Mouse (Mus musculus): ENCODE measurements at regions not wholly inside any gene's neighbourhood (a gene's known extent, or its start where the extent isn't known, plus 50 kb on each side); places are given as distances from the start of the nearest gene placed in this dataset.

GRCm38 (mm10) chr12:49170097-49170496, 212.4 kb upstream of the Foxg1 start:
- peak; percentile 9 for DNase-seq (ENCODE audit: low spot score)
- peak; percentile 75 for ATAC-seq (ENCODE audit: extremely low read depth, insufficient number of reproducible peaks, low FRiP score, poor library complexity, severe bottlenecking)
- Histone ChIP-seq H3K9me3 (replicated peaks) (no peaks in the 10 kb centered on the region), H3K4me1 (ENCODE audit: insufficient read depth, low read depth, low read length) (0 out of 2 replicates have a peak, but pooled peaks cover 2% of the 10 kb centered on the region), H3K4me3 (ENCODE audit: low read depth, low read length) (no peak overlapping the region), H3K27me3 (ENCODE audit: insufficient read depth, low read length) (no peaks in the 10 kb centered on the region), H3K36me3 (replicated peaks) (no peaks in the 10 kb centered on the region)
- TF ChIP-seq POLR2AphosphoS5 (IDR thresholded peaks at IDR 0.05; ENCODE audit: insufficient replicate concordance, low read depth, low read length) (no peak), CTCF (IDR thresholded peaks at IDR 0.05; ENCODE audit: low read depth, low read length) (peak; percentile 26; the same call in 1 of the 2 replicates)

DNA sequence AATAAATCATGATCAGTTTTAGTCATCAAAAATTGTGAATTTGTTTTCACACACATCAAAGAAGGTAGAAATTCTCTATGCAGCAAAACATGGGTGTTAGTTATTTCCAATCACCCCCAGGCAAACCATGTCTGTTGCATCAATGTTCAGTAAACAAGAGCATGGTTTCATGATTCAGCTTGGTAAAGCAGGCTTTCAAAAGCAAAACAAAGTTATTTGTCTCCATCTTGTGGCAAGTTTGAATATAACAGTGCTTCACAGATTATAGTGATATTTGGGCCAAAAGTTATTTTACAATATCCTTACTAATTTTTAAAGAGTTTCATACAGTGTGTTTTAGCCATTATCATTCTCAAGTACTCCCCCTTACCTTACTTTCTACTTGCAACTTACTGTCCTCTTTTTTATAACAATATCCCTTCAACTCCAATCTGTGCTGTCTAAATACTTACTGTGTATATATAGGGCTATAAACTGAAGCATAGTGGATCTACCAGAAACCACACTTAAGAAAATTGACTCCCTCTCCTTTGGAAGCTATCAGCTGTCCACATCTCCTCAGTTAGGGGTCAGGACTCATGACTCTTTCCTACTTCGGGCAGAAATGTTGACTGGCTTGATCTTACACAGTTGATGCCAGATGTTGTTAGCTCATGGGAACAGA, 211.3 kb upstream of the Foxg1 start:
- DNase-seq (ENCODE audit: low spot score) (no peak), ATAC-seq (ENCODE audit: extremely low read depth, insufficient number of reproducible peaks, low FRiP score, poor library complexity, severe bottlenecking) (peak; percentile 47; the same call in 1 of the 2 replicates)
- Histone ChIP-seq H3K27me3 (ENCODE audit: insufficient read depth, low read length) (no peaks in the 10 kb centered on the region), H3K4me1 (ENCODE audit: insufficient read depth, low read depth, low read length) (0 out of 2 replicates have a peak, but pooled peaks cover 2% of the 10 kb centered on the region), H3K4me3 (ENCODE audit: low read depth, low read length) (no peak overlapping the region), H3K9me3 (replicated peaks) (no peaks in the 10 kb centered on the region), H3K36me3 (replicated peaks) (no peaks in the 10 kb centered on the region)
- no peak for TF ChIP-seq TAL1 (conservative IDR thresholded peaks at IDR 0.05; ENCODE audit: low read depth, low read length)
- TF ChIP-seq GATA1 (IDR thresholded peaks at IDR 0.05; ENCODE audit: borderline replicate concordance, low read length) = no peak
- no peak for TF ChIP-seq CTCF (IDR thresholded peaks at IDR 0.05; ENCODE audit: low read depth, low read length)
- no peak for TF ChIP-seq POLR2AphosphoS5 (IDR thresholded peaks at IDR 0.05; ENCODE audit: insufficient replicate concordance, low read depth, low read length)
- no peak for TF ChIP-seq GATA2 (IDR thresholded peaks at IDR 0.05; ENCODE audit: borderline replicate concordance, low read depth, low read length)

DNA sequence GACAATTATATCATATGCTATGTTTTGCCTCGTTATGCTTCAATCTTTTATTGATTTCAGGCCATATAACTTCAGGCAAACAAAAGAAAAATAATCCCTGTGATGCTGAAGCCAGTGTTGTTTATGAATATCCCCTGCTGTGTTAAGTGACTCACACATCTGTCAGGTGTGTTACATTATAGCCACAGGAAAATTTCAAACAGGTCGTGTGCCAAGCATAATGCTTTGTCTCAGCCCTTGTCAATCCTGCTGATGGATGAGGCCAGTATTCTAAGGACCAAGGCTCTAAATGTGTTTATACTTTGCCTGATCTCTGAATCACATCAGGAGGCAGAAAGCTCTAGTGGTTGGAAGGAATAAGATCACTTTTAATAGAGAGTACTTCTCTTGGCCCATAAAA, 191.1 kb upstream of the Foxg1 start:
- H3K4me1 ChIP-seq (ENCODE audit: insufficient read depth, low read depth, low read length) = no peaks in the 10 kb centered on the region
- no peak overlapping the region for H3K4me3 ChIP-seq (ENCODE audit: low read depth, low read length)
- no peak for ATAC-seq (ENCODE audit: extremely low read depth, insufficient number of reproducible peaks, low FRiP score, poor library complexity, severe bottlenecking)
- TF ChIP-seq GATA1 (IDR thresholded peaks at IDR 0.05; ENCODE audit: borderline replicate concordance, low read length) (no peak), CTCF (IDR thresholded peaks at IDR 0.05; ENCODE audit: low read depth, low read length) (no peak), TAL1 (conservative IDR thresholded peaks at IDR 0.05; ENCODE audit: low read depth, low read length) (no peak), GATA2 (IDR thresholded peaks at IDR 0.05; ENCODE audit: borderline replicate concordance, low read depth, low read length) (no peak), POLR2AphosphoS5 (IDR thresholded peaks at IDR 0.05; ENCODE audit: insufficient replicate concordance, low read depth, low read length) (no peak)
- H3K27me3 ChIP-seq (ENCODE audit: insufficient read depth, low read length) = no peaks in the 10 kb centered on the region
- no peaks in the 10 kb centered on the region for H3K36me3 ChIP-seq (replicated peaks)
- no peak for DNase-seq (ENCODE audit: low spot score)
- H3K9me3 ChIP-seq (replicated peaks) = no peaks in the 10 kb centered on the region

DNA sequence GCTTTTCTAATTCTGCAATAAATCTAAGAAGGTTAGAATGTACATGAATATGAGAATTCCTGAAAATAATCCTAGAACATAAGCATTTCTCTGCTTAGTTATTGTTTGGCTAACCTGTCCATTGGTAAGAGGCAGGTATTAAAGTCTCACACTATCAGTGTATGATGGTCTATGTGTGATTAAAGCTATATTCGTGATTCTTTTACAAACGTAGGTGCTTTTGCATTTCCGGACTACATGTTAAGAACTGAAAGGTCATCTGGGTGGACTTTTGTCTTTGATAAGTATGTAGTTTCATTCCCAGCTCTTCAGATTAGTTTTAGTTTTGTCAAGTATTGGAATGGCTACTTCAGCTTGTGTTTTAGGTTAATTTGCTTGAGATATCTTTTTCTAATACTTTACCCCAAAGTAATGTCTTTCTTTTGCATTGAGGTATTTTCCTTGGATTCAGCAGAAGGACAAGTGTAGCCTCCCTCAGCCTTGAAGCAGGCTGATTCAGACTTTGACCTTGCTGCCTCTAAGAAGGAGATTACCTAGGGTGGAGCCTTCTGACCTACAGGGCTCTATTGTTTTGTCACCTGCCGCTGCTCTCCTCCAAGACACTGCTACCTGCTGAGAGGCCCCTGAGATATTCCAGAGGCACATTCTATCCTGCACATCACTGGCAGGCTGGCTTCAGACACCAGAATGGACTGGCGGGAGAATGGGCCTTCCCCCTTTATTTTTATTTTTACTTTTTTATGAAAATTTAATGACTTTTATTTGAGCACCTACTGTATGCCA, 148.7 kb upstream of the Foxg1 start:
- no peak for ATAC-seq (ENCODE audit: extremely low read depth, insufficient number of reproducible peaks, low FRiP score, poor library complexity, severe bottlenecking)
- H3K27me3 ChIP-seq (ENCODE audit: insufficient read depth, low read length) = no peaks in the 10 kb centered on the region
- H3K4me3 ChIP-seq (ENCODE audit: low read depth, low read length) = no peak overlapping the region
- no peaks in the 10 kb centered on the region for H3K9me3 ChIP-seq (replicated peaks)
- no peak for TF ChIP-seq GATA1 (IDR thresholded peaks at IDR 0.05; ENCODE audit: borderline replicate concordance, low read length)
- TF ChIP-seq GATA2 (IDR thresholded peaks at IDR 0.05; ENCODE audit: borderline replicate concordance, low read depth, low read length) = no peak
- no peak for TF ChIP-seq CTCF (IDR thresholded peaks at IDR 0.05; ENCODE audit: low read depth, low read length)
- no peak for TF ChIP-seq POLR2AphosphoS5 (IDR thresholded peaks at IDR 0.05; ENCODE audit: insufficient replicate concordance, low read depth, low read length)
- no peak for TF ChIP-seq TAL1 (conservative IDR thresholded peaks at IDR 0.05; ENCODE audit: low read depth, low read length)
- no peaks in the 10 kb centered on the region for H3K4me1 ChIP-seq (ENCODE audit: insufficient read depth, low read depth, low read length)
- no peaks in the 10 kb centered on the region for H3K36me3 ChIP-seq (replicated peaks)
- DNase-seq (ENCODE audit: low spot score) = no peak
